Comparison of ENCODE assay signal across 11 mouse cellular contexts in the genomic region with DNA sequence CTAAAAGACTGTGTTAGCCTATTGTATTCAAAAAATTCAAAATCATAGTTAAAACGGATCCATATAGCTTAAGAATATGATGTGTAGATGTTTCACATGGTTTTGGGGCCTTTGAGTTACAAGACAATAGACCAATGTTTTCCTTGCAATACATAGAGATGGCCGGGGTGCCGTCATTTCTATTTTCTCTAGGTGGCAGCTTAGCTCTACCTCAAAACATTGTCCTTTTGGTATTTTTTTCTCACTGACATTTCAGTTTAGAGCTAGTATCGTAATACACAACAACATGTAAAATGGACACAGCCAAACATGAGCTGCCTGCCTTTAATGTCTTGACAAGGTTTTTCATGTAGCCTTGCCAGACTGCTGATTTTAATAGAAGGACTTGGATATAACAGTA.
DNase-seq lines count a peak whose midpoint lies in the region; ATAC-seq and TF ChIP-seq lines count a peak whose summit lies in the region.
"Had no signal": no experiment of that assay in that cellular context is flagged by ENCODE, and none has a peak within 500 bp of the region (broad histone marks: within the 10 kb centered on the region; RNA-seq: fewer than 3 reads in every experiment).

No protein-coding gene starts in this region.

- no peak overlapping the region for H3K9ac ChIP-seq in embryonic facial prominence, embryonic 14.5 days (ENCODE audit: low read depth, low read length)
- H3K9ac ChIP-seq in midbrain, embryonic 14.5 days (replicated peaks; ENCODE audit: low read length), result no peak overlapping the region
- no peak overlapping the region for H3K9ac ChIP-seq in midbrain, embryonic 13.5 days (replicated peaks)
- no peak overlapping the region for H3K9ac ChIP-seq in stomach, postnatal 0 days (ENCODE audit: low read length)
- H3K9ac ChIP-seq: heart, embryonic 13.5 days; liver, embryonic 14.5 days had no signal

- TF ChIP-seq EP300 in stomach, postnatal 0 days (optimal IDR thresholded peaks at IDR 0.05), result no peak

- no peaks in the 10 kb centered on the region for H3K36me3 ChIP-seq in embryonic facial prominence, embryonic 14.5 days (ENCODE audit: control insufficient read depth, insufficient read depth, low read length)
- no peaks in the 10 kb centered on the region for H3K36me3 ChIP-seq in embryonic facial prominence, embryonic 10.5 days (replicated peaks)
- no peaks in the 10 kb centered on the region for H3K36me3 ChIP-seq in midbrain, embryonic 14.5 days (ENCODE audit: control insufficient read depth, insufficient read depth, low read length)
- H3K36me3 ChIP-seq in midbrain, embryonic 13.5 days, result no peaks in the 10 kb centered on the region
- H3K36me3 ChIP-seq in stomach, postnatal 0 days (ENCODE audit: control insufficient read depth, insufficient read depth, low read length), result no peaks in the 10 kb centered on the region
- H3K36me3 ChIP-seq: heart, embryonic 13.5 days had no signal

- H3K27ac ChIP-seq in embryonic facial prominence, embryonic 14.5 days (replicated peaks; ENCODE audit: low read depth, low read length), result no peak overlapping the region
- H3K27ac ChIP-seq in embryonic facial prominence, embryonic 10.5 days (replicated peaks), result no peak overlapping the region
- no peak overlapping the region for H3K27ac ChIP-seq in midbrain, embryonic 14.5 days (replicated peaks; ENCODE audit: low read depth, low read length)
- no peak overlapping the region for H3K27ac ChIP-seq in midbrain, embryonic 13.5 days
- H3K27ac ChIP-seq in stomach, postnatal 0 days (replicated peaks), result no peak overlapping the region
- H3K27ac ChIP-seq: heart, embryonic 13.5 days; liver, embryonic 14.5 days had no signal

- H3K9me3 ChIP-seq in embryonic facial prominence, embryonic 14.5 days (ENCODE audit: control insufficient read depth, low read length), result no peaks in the 10 kb centered on the region
- no peaks in the 10 kb centered on the region for H3K9me3 ChIP-seq in embryonic facial prominence, embryonic 10.5 days
- no peaks in the 10 kb centered on the region for H3K9me3 ChIP-seq in midbrain, embryonic 14.5 days (ENCODE audit: control insufficient read depth, low read length)
- no peaks in the 10 kb centered on the region for H3K9me3 ChIP-seq in midbrain, embryonic 13.5 days
- H3K9me3 ChIP-seq in stomach, postnatal 0 days (ENCODE audit: control insufficient read depth, low read length), result no peaks in the 10 kb centered on the region
- H3K9me3 ChIP-seq: heart, embryonic 13.5 days had no signal

- no peaks in the 10 kb centered on the region; the same call in 1 of the 2 replicates for H3K4me1 ChIP-seq in embryonic facial prominence, embryonic 14.5 days (ENCODE audit: control insufficient read depth, insufficient read depth, low read length)
- H3K4me1 ChIP-seq in embryonic facial prominence, embryonic 10.5 days, result no peaks in the 10 kb centered on the region
- no peaks in the 10 kb centered on the region for H3K4me1 ChIP-seq in midbrain, embryonic 14.5 days (ENCODE audit: control insufficient read depth, insufficient read depth, low read length)
- H3K4me1 ChIP-seq in midbrain, embryonic 13.5 days (replicated peaks), result no peaks in the 10 kb centered on the region
- no peaks in the 10 kb centered on the region for H3K4me1 ChIP-seq in stomach, postnatal 0 days (replicated peaks; ENCODE audit: control insufficient read depth, insufficient read depth)
- H3K4me1 ChIP-seq: heart, embryonic 13.5 days had no signal

- peak; percentile 38 for TF ChIP-seq CTCF in stomach, postnatal 0 days (IDR thresholded peaks at IDR 0.05; ENCODE audit: low read depth)

- DNase-seq in embryonic facial prominence, embryonic 14.5 days (ENCODE audit: low spot score), result peak; percentile 23
- DNase-seq in embryonic facial prominence, embryonic 10.5 days (ENCODE audit: low spot score), result no peak
- peak; percentile 45 for DNase-seq in midbrain, embryonic 14.5 days
- peak; percentile 24 for DNase-seq in layer of hippocampus, adult 9-10 months (ENCODE audit: low spot score)
- DNase-seq in stomach, postnatal 0 days (ENCODE audit: low spot score), result no peak
- no peak for DNase-seq in cerebellum, adult 18-20 months
- DNase-seq in thymus, postnatal 4 days, result no peak

- H3K4me2 ChIP-seq in embryonic facial prominence, embryonic 14.5 days (ENCODE audit: low read depth, low read length), result no peak overlapping the region
- H3K4me2 ChIP-seq in midbrain, embryonic 14.5 days (ENCODE audit: low read length), result no peak overlapping the region
- no peak overlapping the region for H3K4me2 ChIP-seq in midbrain, embryonic 13.5 days (replicated peaks)
- H3K4me2 ChIP-seq in stomach, postnatal 0 days (replicated peaks; ENCODE audit: low read depth), result no peak overlapping the region
- H3K4me2 ChIP-seq: heart, embryonic 13.5 days had no signal

- ATAC-seq in embryonic facial prominence, embryonic 14.5 days (ENCODE audit: low read depth), result no peak; the same call in 1 of the 2 replicates
- no peak for ATAC-seq in midbrain, embryonic 14.5 days (ENCODE audit: low FRiP score, low TSS enrichment)
- no peak for ATAC-seq in midbrain, embryonic 13.5 days
- no peak for ATAC-seq in stomach, postnatal 0 days (ENCODE audit: low FRiP score, low TSS enrichment)

- WGBS in embryonic facial prominence, embryonic 14.5 days, result 76% methylated on average over 4 of the region's 4 CpGs
- 89% methylated on average over 4 of the region's 4 CpGs for WGBS in embryonic facial prominence, embryonic 10.5 days
- 85% methylated on average over 4 of the region's 4 CpGs for WGBS in midbrain, embryonic 14.5 days
- 86% methylated on average over 4 of the region's 4 CpGs for WGBS in midbrain, embryonic 13.5 days
- 82% methylated on average over 4 of the region's 4 CpGs for whole genome bisulfite sequencing in stomach, postnatal 0 days

- H3K27me3 ChIP-seq in embryonic facial prominence, embryonic 14.5 days (replicated peaks; ENCODE audit: control insufficient read depth, insufficient read depth, low read length), result no peaks in the 10 kb centered on the region
- no peaks in the 10 kb centered on the region for H3K27me3 ChIP-seq in embryonic facial prominence, embryonic 10.5 days (replicated peaks; ENCODE audit: low read depth, poor library complexity, severe bottlenecking)
- H3K27me3 ChIP-seq in midbrain, embryonic 14.5 days (ENCODE audit: control insufficient read depth, insufficient read depth, low read length), result no peaks in the 10 kb centered on the region
- H3K27me3 ChIP-seq in midbrain, embryonic 13.5 days, result no peaks in the 10 kb centered on the region
- no peaks in the 10 kb centered on the region for H3K27me3 ChIP-seq in stomach, postnatal 0 days (ENCODE audit: control insufficient read depth, insufficient read depth, low read length)
- H3K27me3 ChIP-seq: heart, embryonic 13.5 days had no signal

- no peak overlapping the region for H3K4me3 ChIP-seq in embryonic facial prominence, embryonic 14.5 days (ENCODE audit: low read depth, low read length)
- H3K4me3 ChIP-seq in embryonic facial prominence, embryonic 10.5 days, result no peak overlapping the region
- no peak overlapping the region for H3K4me3 ChIP-seq in midbrain, embryonic 14.5 days (replicated peaks; ENCODE audit: low read depth, low read length)
- H3K4me3 ChIP-seq in midbrain, embryonic 13.5 days (replicated peaks), result no peak overlapping the region
- H3K4me3 ChIP-seq in stomach, postnatal 0 days (ENCODE audit: low read depth, low read length), result no peak overlapping the region
- H3K4me3 ChIP-seq: heart, embryonic 13.5 days; myocyte had no signal

Comparison
In these comparisons a context has a peak if more than half of its experiments do, and no peak if none do; other contexts are left out.
1. DNase-seq: peak in embryonic facial prominence, embryonic 14.5 days (single experiment), midbrain, embryonic 14.5 days (single experiment) and layer of hippocampus, adult 9-10 months (single experiment); none in embryonic facial prominence, embryonic 10.5 days (single experiment), stomach, postnatal 0 days (single experiment), cerebellum, adult 18-20 months (0 of 2) and thymus, postnatal 4 days (single experiment).